Mouse (Mus musculus): ENCODE data around the gene Dyrk1a.

- TF ChIP-seq EP300 (IDR thresholded peaks at IDR 0.05) (no peak), CTCF (IDR thresholded peaks at IDR 0.05) (no peak)
These were observed 175.2 kb downstream of the Dyrk1a start for GRCm38 (mm10) chr16:94745016-94745415.

Data from lung, postnatal 0 days (tissue).